Mouse (Mus musculus): Measurements from ENCODE around the gene Olfr1037.
"Not testable (repeated sequence)": the region's sequence is repeated elsewhere in the genome, so short reads cannot be mapped to it uniquely, and the experiment has no call there.

Olfr1037 gene

DNA sequence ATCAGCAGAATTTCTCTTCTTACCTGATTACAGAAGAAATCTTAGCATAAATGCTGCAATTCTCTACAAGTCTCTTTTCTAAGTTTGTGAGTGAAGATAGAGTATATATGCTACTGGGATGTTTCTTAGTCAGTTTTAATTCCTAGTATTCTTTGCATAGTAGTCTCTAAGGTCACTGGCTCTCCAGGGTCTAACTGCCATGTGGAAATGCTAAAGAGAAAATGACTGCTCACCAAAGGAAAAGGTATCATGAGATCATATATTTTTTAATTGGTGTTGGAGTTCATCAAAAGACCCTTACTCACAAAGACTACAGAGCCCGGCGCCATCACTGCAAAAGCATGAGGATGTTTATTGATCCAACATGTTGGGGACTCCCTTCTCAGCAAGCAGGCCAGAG is at the start of gene Olfr1037:
Gene Olfr1037 (minus strand): TSS at position 101 of the 400 bp plus-strand sequence.
- no peak for DNase-seq (ENCODE audit: low spot score)

DNA sequence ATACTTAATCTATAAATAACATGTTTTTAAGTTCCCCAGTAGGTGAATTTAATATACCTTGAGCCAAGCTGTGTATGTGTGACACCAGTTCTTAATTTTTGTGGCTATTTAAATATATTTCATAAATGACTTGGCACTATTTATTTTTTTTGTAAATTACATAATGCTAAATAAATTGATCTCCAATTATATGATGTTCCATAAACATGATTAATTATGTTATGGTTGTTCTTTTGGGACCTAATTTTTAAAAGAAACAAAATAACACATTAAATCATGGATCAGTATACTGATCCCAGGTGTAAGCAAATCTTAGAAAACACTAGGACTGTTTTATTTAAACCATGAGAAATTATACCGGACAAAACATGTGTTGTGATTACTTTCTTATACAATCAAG is 48.6 kb upstream of the Olfr1037 start, which contains the start of gene Olfr1039:
Gene Olfr1039 (minus strand): TSS at position 101 of the 400 bp plus-strand sequence.
- no peak for DNase-seq (ENCODE audit: low spot score)

DNA sequence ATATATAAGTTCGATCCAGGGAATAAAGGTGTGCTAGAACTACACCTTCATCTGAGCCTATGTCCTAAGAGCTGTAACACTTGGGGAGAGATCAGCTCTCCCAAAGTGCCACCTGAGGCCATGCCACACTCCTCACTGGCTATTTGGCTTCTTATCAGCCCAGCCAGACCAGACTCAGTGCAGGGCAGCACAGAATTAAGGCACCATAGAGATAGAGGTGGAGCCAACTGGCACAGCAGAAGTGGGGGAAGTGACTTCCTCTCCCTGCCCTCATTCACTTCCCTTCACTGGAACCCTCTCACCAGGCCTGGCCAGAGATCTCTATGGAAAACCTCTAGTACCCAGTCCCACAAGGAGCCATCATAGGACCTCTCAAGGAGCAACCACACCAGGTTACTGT is 6.7 kb downstream of the Olfr1037 start:
- not testable (repeated sequence) for DNase-seq (ENCODE audit: low spot score)

DNA sequence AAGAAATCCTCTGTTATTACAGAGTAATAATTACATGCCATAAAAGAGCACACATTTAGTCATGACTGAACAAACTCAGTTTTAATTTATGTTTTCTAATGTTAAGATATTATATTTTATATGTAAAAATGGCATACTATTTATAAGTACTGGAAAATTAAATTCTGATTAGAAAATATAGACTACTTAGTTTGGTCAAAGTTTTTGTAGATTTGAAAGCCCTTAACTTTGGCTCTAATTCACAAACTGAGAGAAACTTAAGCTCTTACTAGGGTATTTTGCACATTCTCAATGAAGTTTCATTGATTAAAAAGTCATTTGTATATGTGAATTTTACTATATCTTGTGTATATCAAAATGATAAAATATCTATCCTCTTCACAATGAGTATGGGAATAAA is 13.5 kb downstream of the Olfr1037 start, which contains the start of gene Olfr1036:
Gene Olfr1036 (plus strand): TSS at position 301 of the 400 bp plus-strand sequence.
- not testable (repeated sequence) for DNase-seq (ENCODE audit: low spot score)

DNA sequence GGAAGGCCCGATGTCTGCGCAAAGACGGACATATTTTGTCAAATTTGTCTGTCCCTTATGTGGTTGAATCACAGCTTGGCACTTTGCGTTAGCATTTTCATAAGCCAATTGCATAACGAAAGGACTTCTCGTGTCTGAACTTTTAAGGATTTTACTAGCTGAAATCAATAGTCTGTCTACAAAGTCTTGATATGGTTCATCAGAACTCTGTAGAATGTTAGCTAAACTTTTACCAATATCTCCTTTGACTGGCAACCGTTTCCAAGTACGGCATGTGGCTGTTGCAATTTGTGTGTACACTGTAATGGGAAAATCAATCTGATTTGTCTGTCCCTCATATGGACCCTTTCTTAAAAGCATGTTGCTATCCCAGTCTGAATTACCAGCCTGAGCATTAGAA is 17.0 kb downstream of the Olfr1037 start:
- no peak for DNase-seq (ENCODE audit: low spot score)

- not testable (repeated sequence) for DNase-seq (ENCODE audit: low spot score)
Observed at GRCm38 (mm10) chr2:86063766-86064165, 23.4 kb downstream of the Olfr1037 start.

DNA sequence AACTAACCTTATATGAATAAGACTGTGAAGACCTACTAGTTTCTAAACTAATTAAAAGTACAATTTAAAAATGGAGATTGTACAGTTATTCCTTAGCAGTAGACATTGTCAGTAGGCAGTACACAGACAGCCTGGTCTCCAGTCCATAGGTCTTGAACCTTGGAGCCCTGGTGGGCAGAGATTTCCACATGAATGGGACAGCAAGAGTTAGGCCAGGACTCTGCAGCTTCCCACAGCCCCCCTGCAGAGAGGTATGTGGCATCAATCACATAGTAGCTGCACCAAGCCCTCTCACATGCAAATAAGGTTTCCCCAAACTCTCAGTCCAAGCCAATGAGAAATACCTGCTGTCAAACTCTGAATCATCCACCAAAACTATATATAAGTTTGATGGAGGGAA is 36.4 kb downstream of the Olfr1037 start:
- DNase-seq (ENCODE audit: low spot score), result not testable (repeated sequence)

DNA sequence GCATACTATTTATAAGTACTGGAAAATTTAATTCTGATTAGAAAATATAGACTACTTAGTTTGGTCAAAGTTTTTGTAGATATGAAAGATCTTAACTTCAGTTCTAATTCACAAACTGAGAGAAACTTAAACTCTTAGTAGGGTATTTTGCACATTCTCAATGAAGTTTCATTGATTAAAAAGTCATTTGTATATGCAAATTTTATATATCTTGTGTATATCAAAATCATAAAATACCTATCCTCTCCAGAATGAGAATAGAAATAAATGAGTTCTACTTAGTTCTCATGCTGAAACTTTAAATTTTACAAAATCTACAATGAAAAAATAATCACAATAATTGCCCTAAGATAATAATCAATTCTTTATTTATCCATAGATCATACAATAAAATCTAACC is 41.6 kb downstream of the Olfr1037 start, which contains the start of gene Olfr1034:
Gene Olfr1034 (plus strand): TSS at position 301 of the 400 bp plus-strand sequence.
- no peak for DNase-seq (ENCODE audit: low spot score)

Measured in retina, embryonic 14.5 days (tissue).